Mouse (Mus musculus) megakaryocyte, adult 5-6 weeks (primary cell): Measurements from ENCODE around the gene Thtpa. TPM values are rescaled to one million over a fixed set of nuclear protein-coding genes. Genes with fewer than 3 reads are reported as not detected.

ENCODE experiments used
- ATAC-seq: 2 replicates; pipeline ENCODE4 v1.8.0; 2016; ENCODE audit warnings: mild to moderate bottlenecking, inconsistent platforms; ENCODE audit not compliant: poor library complexity, severe bottlenecking
- total RNA-seq, 2 experiments: library from RNA; stranded (forward) in 1 of 2; stranded (reverse) in 1 of 2; fragments of 153-499, 151-499 nt in 1 of 2; fragments of 221-1000, 200-1000 nt in 1 of 2; gene quantifications; 2 replicates each; pipeline versions ENCODE4 v1.2.3 to v1.2.4; 2015 to 2017

The Thtpa gene
- total RNA-seq, 2 experiments from 2014 or later: 6.9 to 7.2 TPM

- ATAC-seq: no peak
Measured at GRCm38 (mm10) chr14:55077481-55078365, 16.9 kb upstream of the Thtpa start.

GRCm38 (mm10) chr14:55078366-55078989 is 16.1 kb upstream of the Thtpa start:
- ATAC-seq: no peak; the same call in 1 of the 2 replicates

- ATAC-seq: peak; percentile 90
Measured at GRCm38 (mm10) chr14:55079214-55079970, 15.2 kb upstream of the Thtpa start.

GRCm38 (mm10) chr14:55081105-55081504 is 13.5 kb upstream of the Thtpa start:
- ATAC-seq: no peak

GRCm38 (mm10) chr14:55083481-55083880 is 11.1 kb upstream of the Thtpa start:
- ATAC-seq: no peak

GRCm38 (mm10) chr14:55085324-55086008 is 9.1 kb upstream of the Thtpa start:
- no peak for ATAC-seq

GRCm38 (mm10) chr14:55086009-55086514 is 8.5 kb upstream of the Thtpa start:
- ATAC-seq: no peak

- no peak for ATAC-seq
Measured at GRCm38 (mm10) chr14:55089199-55089947, 5.2 kb upstream of the Thtpa start.

GRCm38 (mm10) chr14:55091209-55091865 is 3.2 kb upstream of the Thtpa start:
- no peak for ATAC-seq

GRCm38 (mm10) chr14:55092011-55092577 is 2.5 kb upstream of the Thtpa start, which contains the start of gene Zfhx2:
TSS of gene Zfhx2 (minus strand) at chr14:55092324.
- peak; percentile 88 for ATAC-seq

GRCm38 (mm10) chr14:55093927-55094326 is 657 bp upstream of the Thtpa start:
- ATAC-seq: no peak

- no peak for ATAC-seq
Measured at GRCm38 (mm10) chr14:55095263-55095662, 679 bp downstream of the Thtpa start.

- no peak for ATAC-seq
Measured at GRCm38 (mm10) chr14:55095671-55096070, 1.1 kb downstream of the Thtpa start.

- ATAC-seq: no peak
Measured at GRCm38 (mm10) chr14:55096573-55097087, 2.0 kb downstream of the Thtpa start.

- ATAC-seq: no peak
Measured at GRCm38 (mm10) chr14:55097646-55098045, 3.1 kb downstream of the Thtpa start.

GRCm38 (mm10) chr14:55098067-55098466 is 3.5 kb downstream of the Thtpa start:
- ATAC-seq: peak; percentile 60

GRCm38 (mm10) chr14:55101592-55101991 is 7.0 kb downstream of the Thtpa start:
- ATAC-seq: peak; percentile 30; the same call in 1 of the 2 replicates

GRCm38 (mm10) chr14:55102253-55102785 is 7.7 kb downstream of the Thtpa start:
- no peak for ATAC-seq
